Mouse (Mus musculus): ENCODE data around the gene Zbtb40. TPM values are rescaled to one million over a fixed set of nuclear protein-coding genes. Genes with fewer than 3 reads are reported as not detected.

Gene Zbtb40
- polyA plus RNA-seq (2012; rRNA removed) (7.5 and 12.0 TPM in 2 replicates), polyA plus RNA-seq (2014; fragmentation: Nextera tagmentation; extraction: Ambion mirVana) (5.0 TPM in 2 replicates)

- Histone ChIP-seq H3K4me2 (replicated peaks; ENCODE audit: low read depth, low read length, severe bottlenecking) (peak within 1 kb of the TSS; percentile 71), H3K27ac (replicated peaks; ENCODE audit: low read depth, low read length) (peak within 1 kb of the TSS; percentile 34), H3K9me3 (ENCODE audit: control insufficient read depth, low read length) (peaks cover 12% of the 10 kb centered on the region; the same call in 1 of the 2 replicates), H3K4me3 (replicated peaks; ENCODE audit: low read length) (peak within 1 kb of the TSS; percentile 79), H3K36me3 (ENCODE audit: control insufficient read depth, insufficient read depth, low read length) (no peaks in the 10 kb centered on the region), H3K27me3 (ENCODE audit: control insufficient read depth, insufficient read depth, low read length) (peaks cover 9% of the 10 kb centered on the region), H3K4me1 (ENCODE audit: control insufficient read depth, insufficient read depth, low read length) (peaks cover 16% of the 10 kb centered on the region), H3K9ac (ENCODE audit: low read depth, low read length, severe bottlenecking) (peak within 1 kb of the TSS; percentile 64)
- peak; percentile 96 for ATAC-seq (ENCODE audit: low FRiP score, low read depth)
- WGBS, result under 1% methylated on average over 32 of the region's 32 CpGs
- TF ChIP-seq POLR2A (IDR thresholded peaks at IDR 0.05; ENCODE audit: borderline replicate concordance, extremely low read depth, insufficient read depth, insufficient read length), result no peak
- peak; percentile 98 for DNase-seq (ENCODE audit: low spot score)
Observed at GRCm38 (mm10) chr4:137048550-137049032, at the start of gene Zbtb40. Gene Zbtb40 (minus strand): TSS chr4:137048801.

GRCm38 (mm10) chr4:137097984-137098327 lies 49.4 kb upstream of the Zbtb40 start:
- H3K27me3 ChIP-seq (ENCODE audit: control insufficient read depth, insufficient read depth, low read length), result no peaks in the 10 kb centered on the region
- H3K27ac ChIP-seq (replicated peaks; ENCODE audit: low read depth, low read length), result no peak overlapping the region
- no peak overlapping the region for H3K9ac ChIP-seq (ENCODE audit: low read depth, low read length, severe bottlenecking)
- no peak for ATAC-seq (ENCODE audit: low FRiP score, low read depth)
- H3K4me2 ChIP-seq (replicated peaks; ENCODE audit: low read depth, low read length, severe bottlenecking), result no peak overlapping the region
- 54% methylated on average over 4 of the region's 4 CpGs for WGBS
- no peaks in the 10 kb centered on the region for H3K36me3 ChIP-seq (ENCODE audit: control insufficient read depth, insufficient read depth, low read length)
- no peaks in the 10 kb centered on the region for H3K9me3 ChIP-seq (ENCODE audit: control insufficient read depth, low read length)
- TF ChIP-seq POLR2A (IDR thresholded peaks at IDR 0.05; ENCODE audit: borderline replicate concordance, extremely low read depth, insufficient read depth, insufficient read length), result no peak
- no peak overlapping the region for H3K4me3 ChIP-seq (replicated peaks; ENCODE audit: low read length)
- no peak for DNase-seq (ENCODE audit: low spot score)
- peaks cover 13% of the 10 kb centered on the region; the same call in 1 of the 2 replicates for H3K4me1 ChIP-seq (ENCODE audit: control insufficient read depth, insufficient read depth, low read length)

GRCm38 (mm10) chr4:137097246-137097983 lies 48.8 kb upstream of the Zbtb40 start:
- Histone ChIP-seq H3K4me1 (ENCODE audit: control insufficient read depth, insufficient read depth, low read length) (peaks cover 13% of the 10 kb centered on the region; the same call in 1 of the 2 replicates), H3K4me2 (replicated peaks; ENCODE audit: low read depth, low read length, severe bottlenecking) (no peak overlapping the region), H3K36me3 (ENCODE audit: control insufficient read depth, insufficient read depth, low read length) (no peaks in the 10 kb centered on the region), H3K9ac (ENCODE audit: low read depth, low read length, severe bottlenecking) (no peak overlapping the region), H3K4me3 (replicated peaks; ENCODE audit: low read length) (no peak overlapping the region), H3K9me3 (ENCODE audit: control insufficient read depth, low read length) (no peaks in the 10 kb centered on the region), H3K27ac (replicated peaks; ENCODE audit: low read depth, low read length) (no peak overlapping the region), H3K27me3 (ENCODE audit: control insufficient read depth, insufficient read depth, low read length) (no peaks in the 10 kb centered on the region)
- no peak for ATAC-seq (ENCODE audit: low FRiP score, low read depth)
- WGBS, result 77% methylated on average over 17 of the region's 17 CpGs
- no peak for TF ChIP-seq POLR2A (IDR thresholded peaks at IDR 0.05; ENCODE audit: borderline replicate concordance, extremely low read depth, insufficient read depth, insufficient read length)
- DNase-seq (ENCODE audit: low spot score), result no peak

- Histone ChIP-seq H3K36me3 (ENCODE audit: control insufficient read depth, insufficient read depth, low read length) (no peaks in the 10 kb centered on the region), H3K27me3 (ENCODE audit: control insufficient read depth, insufficient read depth, low read length) (no peaks in the 10 kb centered on the region), H3K4me2 (replicated peaks; ENCODE audit: low read depth, low read length, severe bottlenecking) (no peak overlapping the region), H3K4me3 (replicated peaks; ENCODE audit: low read length) (no peak overlapping the region), H3K9ac (ENCODE audit: low read depth, low read length, severe bottlenecking) (no peak overlapping the region), H3K4me1 (ENCODE audit: control insufficient read depth, insufficient read depth, low read length) (peaks cover 13% of the 10 kb centered on the region; the same call in 1 of the 2 replicates), H3K27ac (replicated peaks; ENCODE audit: low read depth, low read length) (no peak overlapping the region), H3K9me3 (ENCODE audit: control insufficient read depth, low read length) (no peaks in the 10 kb centered on the region)
- no peak for TF ChIP-seq POLR2A (IDR thresholded peaks at IDR 0.05; ENCODE audit: borderline replicate concordance, extremely low read depth, insufficient read depth, insufficient read length)
- DNase-seq (ENCODE audit: low spot score) (no peak), ATAC-seq (ENCODE audit: low FRiP score, low read depth) (no peak)
- WGBS, result 42% methylated on average over 10 of the region's 10 CpGs
Observed at GRCm38 (mm10) chr4:137096353-137096752, 47.8 kb upstream of the Zbtb40 start.

- 16% methylated on average over 18 of the region's 18 CpGs for WGBS
- ATAC-seq (ENCODE audit: low FRiP score, low read depth), result peak; percentile 34; the same call in 1 of the 2 replicates
- no peak overlapping the region for H3K9ac ChIP-seq (ENCODE audit: low read depth, low read length, severe bottlenecking)
Observed at GRCm38 (mm10) chr4:137085083-137085810, 36.6 kb upstream of the Zbtb40 start.

More at GRCm38 (mm10) chr4:137085083-137085810, 36.6 kb upstream of the Zbtb40 start:
- no peak for TF ChIP-seq POLR2A (IDR thresholded peaks at IDR 0.05; ENCODE audit: borderline replicate concordance, extremely low read depth, insufficient read depth, insufficient read length)
- H3K9me3 ChIP-seq (ENCODE audit: control insufficient read depth, low read length), result no peaks in the 10 kb centered on the region
- DNase-seq (ENCODE audit: low spot score), result peak; percentile 34
- no peak overlapping the region for H3K4me3 ChIP-seq (replicated peaks; ENCODE audit: low read length)
- no peak overlapping the region for H3K27ac ChIP-seq (replicated peaks; ENCODE audit: low read depth, low read length)
- peaks cover 13% of the 10 kb centered on the region for H3K4me1 ChIP-seq (ENCODE audit: control insufficient read depth, insufficient read depth, low read length)
- no peaks in the 10 kb centered on the region for H3K27me3 ChIP-seq (ENCODE audit: control insufficient read depth, insufficient read depth, low read length)
- H3K4me2 ChIP-seq (replicated peaks; ENCODE audit: low read depth, low read length, severe bottlenecking), result peak overlapping the region; percentile 17; the same call in 1 of the 2 replicates
- H3K36me3 ChIP-seq (ENCODE audit: control insufficient read depth, insufficient read depth, low read length), result no peaks in the 10 kb centered on the region

All from limb, embryonic 14.5 days (tissue).